Mouse (Mus musculus): ENCODE data around the gene Il10rb.
"Not testable (repeated sequence)": the region's sequence is repeated elsewhere in the genome, so short reads cannot be mapped to it uniquely, and the experiment has no call there.

Gene Il10rb

GRCm38 (mm10) chr16:91416357-91416756 is 10.4 kb downstream of the Il10rb start:
- DNase-seq (ENCODE audit: low spot score) = no peak

GRCm38 (mm10) chr16:91416938-91417337 is 11.0 kb downstream of the Il10rb start:
- DNase-seq (ENCODE audit: low spot score) = peak; percentile 46

- no peak for DNase-seq (ENCODE audit: low spot score)
These were observed 12.6 kb downstream of the Il10rb start for GRCm38 (mm10) chr16:91418531-91418930.

- no peak for DNase-seq (ENCODE audit: low spot score)
These were observed 19.9 kb downstream of the Il10rb start for GRCm38 (mm10) chr16:91425816-91426215.

GRCm38 (mm10) chr16:91426586-91426985 is 20.6 kb downstream of the Il10rb start:
- no peak for DNase-seq (ENCODE audit: low spot score)

GRCm38 (mm10) chr16:91427461-91427860 is 21.5 kb downstream of the Il10rb start:
- no peak for DNase-seq (ENCODE audit: low spot score)

- DNase-seq (ENCODE audit: low spot score) = no peak
These were observed 22.4 kb downstream of the Il10rb start for GRCm38 (mm10) chr16:91428259-91428865.

GRCm38 (mm10) chr16:91432720-91433328 is 26.9 kb downstream of the Il10rb start:
- no peak for DNase-seq (ENCODE audit: low spot score)

GRCm38 (mm10) chr16:91433329-91433933 is 27.5 kb downstream of the Il10rb start:
- DNase-seq (ENCODE audit: low spot score) = no peak

GRCm38 (mm10) chr16:91434119-91434518 is 28.2 kb downstream of the Il10rb start:
- no peak for DNase-seq (ENCODE audit: low spot score)

GRCm38 (mm10) chr16:91438081-91438480 is 32.1 kb downstream of the Il10rb start:
- no peak for DNase-seq (ENCODE audit: low spot score)

GRCm38 (mm10) chr16:91438599-91438998 is 32.6 kb downstream of the Il10rb start:
- not testable (repeated sequence) for DNase-seq (ENCODE audit: low spot score)

- no peak for DNase-seq (ENCODE audit: low spot score)
These were observed 35.4 kb downstream of the Il10rb start for GRCm38 (mm10) chr16:91441366-91441765.

- DNase-seq (ENCODE audit: low spot score) = peak; percentile 73
These were observed 35.9 kb downstream of the Il10rb start for GRCm38 (mm10) chr16:91441811-91442240.

GRCm38 (mm10) chr16:91442446-91442845 is 36.5 kb downstream of the Il10rb start:
- DNase-seq (ENCODE audit: low spot score) = peak; percentile 51

GRCm38 (mm10) chr16:91443211-91443611 is 37.2 kb downstream of the Il10rb start:
- no peak for DNase-seq (ENCODE audit: low spot score)

GRCm38 (mm10) chr16:91444847-91445246 is 38.9 kb downstream of the Il10rb start:
- DNase-seq (ENCODE audit: low spot score) = no peak

GRCm38 (mm10) chr16:91445566-91445965 is 39.6 kb downstream of the Il10rb start:
- no peak for DNase-seq (ENCODE audit: low spot score)

GRCm38 (mm10) chr16:91446778-91447511 is 41.0 kb downstream of the Il10rb start:
- no peak for DNase-seq (ENCODE audit: low spot score)

- no peak for DNase-seq (ENCODE audit: low spot score)
These were observed 41.5 kb downstream of the Il10rb start for GRCm38 (mm10) chr16:91447512-91447900.

GRCm38 (mm10) chr16:91448088-91448487 is 42.1 kb downstream of the Il10rb start:
- DNase-seq (ENCODE audit: low spot score) = no peak

GRCm38 (mm10) chr16:91448895-91449294 is 42.9 kb downstream of the Il10rb start:
- DNase-seq (ENCODE audit: low spot score) = no peak

Data from spleen, adult 12 weeks (tissue).